Mouse (Mus musculus): ENCODE measurements around the gene Vldlr.

Gene Vldlr

DNA sequence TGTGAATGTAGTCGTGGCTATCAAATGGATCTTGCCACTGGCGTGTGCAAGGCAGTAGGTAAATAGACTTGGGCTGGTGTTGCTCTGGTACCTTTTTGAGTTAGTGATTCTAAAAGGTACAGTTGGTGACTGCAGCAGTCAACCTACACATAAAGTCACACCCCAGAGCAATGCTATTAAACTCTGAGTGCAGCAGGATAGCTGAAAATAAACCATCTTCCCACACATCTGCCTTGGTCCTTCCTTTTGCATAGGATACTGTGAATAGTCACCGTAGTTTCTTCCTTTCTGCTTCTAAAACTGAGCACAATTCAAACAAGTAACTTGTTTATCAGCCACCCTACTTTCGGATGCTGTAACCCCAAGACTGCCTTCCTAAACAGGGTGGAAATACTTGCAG, 23.6 kb downstream of the Vldlr start:
- DNase-seq, result no peak

DNA sequence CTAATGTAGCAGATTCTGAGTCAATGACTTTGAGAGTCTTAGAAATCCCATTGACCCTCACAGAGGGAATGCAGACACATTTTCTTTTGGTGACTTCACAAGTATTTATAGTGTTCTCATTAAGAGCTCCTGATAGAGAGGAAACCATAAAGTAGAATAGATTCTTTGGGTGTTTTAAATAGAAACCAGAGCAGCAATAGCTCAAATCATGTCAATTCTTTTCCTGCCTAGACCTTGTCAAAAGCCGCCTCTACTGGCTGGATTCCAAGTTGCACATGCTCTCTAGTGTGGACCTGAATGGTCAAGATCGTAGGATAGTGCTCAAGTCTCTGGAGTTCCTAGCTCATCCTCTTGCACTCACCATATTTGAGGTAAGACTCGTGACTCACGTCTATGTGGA, 27.2 kb downstream of the Vldlr start:
- DNase-seq, result no peak

DNA sequence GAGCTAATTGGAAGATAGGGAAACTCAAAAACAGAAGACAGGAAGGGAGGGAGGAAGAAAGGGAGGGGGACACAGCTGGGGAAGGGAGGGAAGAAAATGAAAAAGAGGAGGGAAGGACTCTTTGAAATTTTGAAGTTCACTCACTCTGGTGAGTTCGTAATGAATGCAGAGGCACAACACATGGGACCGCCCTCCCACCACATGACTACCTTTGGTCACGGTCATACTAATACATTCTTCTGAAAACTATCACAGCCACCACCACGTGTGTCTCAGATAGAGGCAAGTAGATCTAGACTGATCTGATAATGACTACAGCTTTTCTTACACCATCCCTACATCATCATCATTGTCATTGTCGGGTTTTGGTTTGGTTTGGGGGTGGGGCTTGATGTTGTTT, 38.5 kb downstream of the Vldlr start:
- no peak for DNase-seq

DNA sequence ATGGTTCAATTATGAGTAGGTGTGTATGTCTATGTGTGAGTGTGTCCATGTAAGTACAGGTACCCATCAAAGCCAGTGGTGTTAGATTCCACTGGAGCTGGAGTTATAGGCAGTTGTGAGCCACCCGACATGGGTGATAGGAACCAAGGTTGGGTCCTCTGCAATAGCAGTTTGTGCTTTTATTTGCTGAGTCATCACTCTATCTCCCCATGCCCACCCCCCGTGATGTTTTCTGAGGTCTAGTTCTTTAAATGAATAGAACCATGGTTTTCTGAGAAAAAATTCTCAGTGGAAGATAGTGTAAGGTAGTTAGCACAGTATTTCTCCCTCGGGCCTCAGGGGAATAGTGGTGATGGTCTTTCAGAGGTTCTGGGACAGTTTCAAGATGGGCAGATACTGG, 39.4 kb downstream of the Vldlr start:
- DNase-seq, result no peak

DNA sequence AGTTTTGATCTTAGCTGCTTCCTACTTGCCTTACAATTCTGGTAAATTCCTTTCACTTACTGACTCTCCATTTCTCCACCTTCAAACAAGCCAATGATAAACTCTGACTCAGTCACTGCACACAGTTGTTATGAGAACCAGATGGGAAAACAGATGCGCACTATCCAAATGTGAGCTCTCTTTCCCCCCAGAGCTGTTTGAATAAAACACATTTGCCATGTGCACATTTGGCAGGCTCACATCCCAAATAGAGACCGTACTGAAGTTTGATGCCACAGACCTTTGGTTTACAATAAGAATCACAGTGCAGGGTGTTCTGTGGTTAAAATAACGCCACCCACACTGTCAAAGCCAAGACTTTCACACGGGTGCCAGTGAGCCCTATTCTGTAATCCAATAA, 43.8 kb downstream of the Vldlr start:
- no peak for DNase-seq

DNA sequence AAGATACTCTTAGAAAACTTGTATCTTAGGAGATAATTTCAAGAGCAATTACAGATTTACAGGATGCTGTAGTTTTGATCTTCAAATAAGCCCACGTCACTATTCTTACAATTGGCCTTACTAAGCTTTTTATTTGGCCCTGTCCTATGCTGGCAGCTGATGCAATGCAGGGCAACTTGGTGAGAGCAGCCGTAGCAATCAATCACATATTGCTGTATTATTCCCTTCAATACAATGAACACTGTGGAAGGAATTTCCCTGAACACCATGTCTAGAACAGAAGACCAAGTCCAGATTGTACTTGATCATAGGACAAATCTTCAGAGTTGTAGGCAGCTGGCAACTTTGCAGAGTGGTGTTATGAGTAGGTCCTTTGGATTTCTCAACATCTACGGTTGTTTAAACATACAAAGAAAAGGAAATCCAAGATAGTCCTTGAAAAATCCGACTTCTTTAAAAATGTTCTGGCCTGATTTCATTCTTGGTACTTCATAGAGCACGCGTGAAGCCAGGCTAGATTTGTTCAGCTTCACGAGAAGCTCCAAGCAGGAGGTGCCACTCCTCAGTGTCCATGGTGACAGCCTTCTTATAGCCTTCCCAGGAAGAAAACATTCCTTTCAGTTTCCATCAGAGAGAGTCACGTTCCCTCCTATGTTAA, 44.5 kb downstream of the Vldlr start:
- DNase-seq, result no peak

DNA sequence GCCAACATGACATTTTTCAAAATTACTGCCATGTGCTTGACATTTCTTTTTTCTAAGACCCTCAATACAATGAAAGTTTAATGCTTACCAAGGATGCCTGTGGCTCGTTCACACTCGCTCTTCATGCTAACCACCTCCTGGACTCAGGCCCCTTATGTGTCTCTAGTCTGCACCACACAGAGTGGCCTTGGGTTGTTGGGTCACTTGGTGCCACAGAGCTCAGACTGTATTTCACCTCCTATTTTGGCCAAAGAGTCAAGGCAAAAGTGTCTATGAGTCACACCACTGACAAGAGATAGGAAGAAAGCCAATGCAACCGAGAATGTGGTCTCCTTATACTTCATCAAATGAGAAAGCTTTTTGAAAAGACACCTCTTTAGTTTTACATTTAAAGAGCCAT, 45.9 kb downstream of the Vldlr start:
- DNase-seq, result no peak

DNA sequence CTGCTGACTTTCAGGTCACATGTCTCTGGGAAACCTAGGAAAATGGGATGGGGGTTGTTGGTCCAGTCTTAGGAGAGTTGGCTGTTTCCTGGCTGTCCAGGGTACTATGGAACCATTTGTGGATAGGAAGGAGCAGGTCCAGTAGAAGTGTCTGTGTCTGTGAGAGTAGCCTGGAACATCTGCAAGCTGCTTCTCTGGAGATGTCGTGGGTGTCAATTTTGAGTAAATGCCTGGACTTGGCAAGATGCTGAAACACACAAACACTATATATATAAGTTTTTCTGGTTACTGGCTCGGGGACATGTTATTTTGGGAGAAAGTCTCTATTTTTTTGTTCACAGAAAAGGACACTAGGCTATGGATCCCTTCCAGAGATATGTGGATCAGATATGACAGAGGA, 57.1 kb downstream of the Vldlr start:
- DNase-seq, result no peak

DNA sequence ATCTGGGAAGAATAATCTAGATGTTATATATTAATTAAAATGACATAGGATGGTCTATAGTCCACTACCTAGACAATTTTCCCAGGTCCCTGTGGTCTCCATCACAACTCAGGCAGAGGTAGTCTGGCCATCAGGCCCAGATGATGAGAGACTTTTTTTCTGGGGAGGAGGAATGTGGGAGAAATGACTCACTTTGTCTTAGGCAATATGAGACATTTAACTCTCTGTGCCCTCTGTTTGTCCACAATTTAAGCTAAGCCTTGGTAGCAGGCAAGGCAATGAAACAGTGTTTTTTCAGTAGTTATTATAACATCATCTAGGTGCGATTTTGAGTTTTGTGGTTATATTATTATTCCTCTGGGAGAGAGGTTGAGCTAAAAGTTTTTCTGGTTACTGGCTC, 58.1 kb downstream of the Vldlr start:
- DNase-seq, result no peak

DNA sequence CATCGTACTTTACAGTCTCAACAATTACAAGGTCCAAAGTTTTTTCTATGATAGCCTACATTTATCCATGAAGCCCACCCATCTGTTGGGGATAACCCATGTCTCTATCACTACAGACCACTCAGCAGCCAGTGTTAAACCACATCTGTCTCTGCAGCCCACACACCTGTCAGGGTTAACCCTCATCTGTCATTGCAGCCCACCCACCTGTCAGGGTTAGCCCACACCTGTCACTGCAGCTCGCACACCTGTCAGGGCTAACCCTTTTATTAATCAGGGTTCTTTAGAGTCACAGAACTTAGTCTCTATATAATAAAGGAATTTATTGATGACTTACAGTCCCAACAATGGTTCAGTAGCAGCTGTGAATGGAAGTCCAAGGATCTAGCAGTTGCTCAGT, 62.9 kb downstream of the Vldlr start:
- no peak for DNase-seq
